Mouse (Mus musculus): ENCODE data around the gene Dlgap3.

DNA sequence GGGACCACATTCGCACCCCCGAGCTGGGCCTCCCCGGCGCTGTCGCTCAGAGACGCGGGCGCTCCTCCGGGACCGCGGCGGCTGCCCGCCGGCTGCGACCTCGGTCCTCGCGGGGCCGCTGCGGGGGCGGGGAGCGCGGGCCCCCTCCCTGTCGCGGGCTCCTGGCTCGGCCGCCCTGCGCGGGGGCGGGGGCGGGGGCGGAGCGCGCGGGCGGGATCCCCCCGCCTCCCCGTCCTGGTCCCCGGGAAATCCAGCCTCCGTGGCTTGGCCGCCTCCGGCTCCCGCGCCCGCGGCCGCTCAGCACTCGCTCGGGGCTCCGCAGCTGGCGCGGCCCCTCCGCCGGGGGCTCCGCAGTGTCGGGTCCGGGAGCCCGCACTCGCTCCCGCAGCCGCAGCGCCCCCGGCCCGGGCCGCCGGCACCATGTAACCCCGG lies at the start of gene Dlgap3:
- TF ChIP-seq POLR2A (IDR thresholded peaks at IDR 0.05; ENCODE audit: low read depth, low read length) (no peak), CTCF (IDR thresholded peaks at IDR 0.05; ENCODE audit: borderline replicate concordance, insufficient read depth, low read length) (no peak)

Measured in embryonic fibroblast, embryonic 13.5 days (primary cell).